Mouse (Mus musculus) CH12.LX (cell line): ENCODE data around the gene Trim71. TPM values are rescaled to one million over a fixed set of nuclear protein-coding genes. Genes with fewer than 3 reads are reported as not detected.

Experiments used
- DNase-seq: peaks from one replicate; pipeline ENCODE4 v3.0.0-alpha.2; 2013; ENCODE audit errors: extremely low read depth
- H3K27ac ChIP-seq: 2 replicates; pipeline ENCODE4 v1.5.1; 2012; ENCODE audit warnings: low read depth, mild to moderate bottlenecking, control low read depth, moderate library complexity; ENCODE audit not compliant: insufficient read depth
- H3K27me3 ChIP-seq: replicated peaks from 2 replicates; pipeline ENCODE3; 2012; ENCODE audit warnings: inconsistent platforms
- H3K36me3 ChIP-seq, 2 experiments: replicated peaks in 1 of 2; 2 replicates each; pipeline versions ENCODE3 to v1.6.1; 2012; ENCODE audit warnings: inconsistent platforms in 1 of 2, low read length in 1 of 2, mild to moderate bottlenecking in 1 of 2, mixed read lengths in 1 of 2, moderate library complexity in 1 of 2; ENCODE audit not compliant: control insufficient read depth in 1 of 2, insufficient read depth in 1 of 2
- H3K4me1 ChIP-seq, 2 experiments: 2 replicates each; pipeline ENCODE4 v1.6.1; 2012; ENCODE audit warnings: inconsistent platforms in 1 of 2, moderate library complexity in 1 of 2; ENCODE audit not compliant: insufficient read depth in 2 of 2, control insufficient read depth in 1 of 2
- H3K4me2 ChIP-seq: 2 replicates; pipeline ENCODE4 v1.6.1; 2012; ENCODE audit warnings: low read depth, mild to moderate bottlenecking, control low read depth; ENCODE audit not compliant: poor library complexity, insufficient read depth, severe bottlenecking
- H3K4me3 ChIP-seq, 3 experiments: fragments of 150-350 bp in 1 of 3; sonication (generic) in 1 of 3; replicated peaks in 1 of 3; 2 replicates each; pipeline versions ENCODE3 to v1.5.1; 2011 to 2012; ENCODE audit warnings: low read depth in 2 of 3, low read length in 2 of 3, mild to moderate bottlenecking in 2 of 3, moderate library complexity in 2 of 3, control low read depth in 1 of 3, improper control_type of control experiment in 1 of 3, inconsistent platforms in 1 of 3, mixed read lengths in 1 of 3; ENCODE audit not compliant: poor library complexity in 1 of 3
- H3K79me2 ChIP-seq: replicated peaks from 2 replicates; pipeline ENCODE4 v1.6.1; 2012; ENCODE audit warnings: mild to moderate bottlenecking, moderate library complexity; ENCODE audit not compliant: control insufficient read depth, poor library complexity, insufficient read depth, severe bottlenecking; ENCODE audit errors: extremely low read depth
- H3K9ac ChIP-seq: 2 replicates; pipeline ENCODE4 v1.6.1; 2012; ENCODE audit warnings: low read depth, mild to moderate bottlenecking, control low read depth, moderate library complexity; ENCODE audit not compliant: insufficient read depth
- H3K9me3 ChIP-seq: replicated peaks from 2 replicates; pipeline ENCODE3; 2012; ENCODE audit warnings: low read length, inconsistent platforms, mixed read lengths
- BHLHE40 ChIP-seq: IDR thresholded peaks from 2 replicates; pipeline ENCODE4 v1.6.1; 2011; ENCODE audit warnings: mild to moderate bottlenecking, low read depth, low read length, improper control_type of control experiment
- CHD1 ChIP-seq: IDR thresholded peaks from 2 replicates; pipeline ENCODE4 v1.6.1; 2012; ENCODE audit warnings: low read depth, low read length, improper control_type of control experiment, inconsistent platforms
- CHD2 ChIP-seq: IDR thresholded peaks from 2 replicates; pipeline ENCODE4 v1.6.1; 2011; ENCODE audit warnings: low read length, improper control_type of control experiment
- CTCF ChIP-seq, 2 experiments: IDR thresholded peaks in 1 of 2; conservative IDR thresholded peaks in 1 of 2; 2 replicates each; pipeline ENCODE4 v1.5.1; 2011 to 2012; ENCODE audit warnings: low read depth in 2 of 2, low read length in 2 of 2, improper control_type of control experiment in 1 of 2, inconsistent platforms in 1 of 2, mild to moderate bottlenecking in 1 of 2, moderate library complexity in 1 of 2
- ELF1 ChIP-seq: IDR thresholded peaks from 2 replicates; pipeline ENCODE4 v1.6.1; 2014; ENCODE audit warnings: low read depth, mild to moderate bottlenecking, inconsistent platforms, low read length, improper control_type of control experiment
- EP300 ChIP-seq: IDR thresholded peaks from 2 replicates; pipeline ENCODE4 v1.6.1; 2011; ENCODE audit warnings: low read length, improper control_type of control experiment
- ETS1 ChIP-seq: conservative IDR thresholded peaks from 2 replicates; pipeline ENCODE4 v1.6.1; 2012; ENCODE audit warnings: low read depth, mild to moderate bottlenecking, inconsistent platforms, low read length, improper control_type of control experiment, moderate library complexity
- GABPA ChIP-seq: IDR thresholded peaks from 2 replicates; pipeline ENCODE4 v1.6.1; 2012; ENCODE audit warnings: low read depth, low read length, improper control_type of control experiment, inconsistent platforms; ENCODE audit not compliant: insufficient replicate concordance
- HCFC1 ChIP-seq: IDR thresholded peaks from 2 replicates; pipeline ENCODE4 v1.6.1; 2012; ENCODE audit warnings: low read depth, mild to moderate bottlenecking, inconsistent platforms, low read length, improper control_type of control experiment
- JUN ChIP-seq: IDR thresholded peaks from 2 replicates; pipeline ENCODE4 v1.6.1; 2011; ENCODE audit warnings: low read depth, mild to moderate bottlenecking, low read length, improper control_type of control experiment, moderate library complexity; ENCODE audit not compliant: insufficient read depth
- KAT2A ChIP-seq: IDR thresholded peaks from 2 replicates; pipeline ENCODE4 v1.6.1; 2012; ENCODE audit warnings: low read length, improper control_type of control experiment, inconsistent platforms; ENCODE audit not compliant: insufficient replicate concordance
- MAFK ChIP-seq: IDR thresholded peaks from 2 replicates; pipeline ENCODE4 v1.6.1; 2011; ENCODE audit warnings: low read length, improper control_type of control experiment; ENCODE audit not compliant: insufficient replicate concordance
- MAX ChIP-seq: IDR thresholded peaks from 2 replicates; pipeline ENCODE4 v1.6.1; 2011; ENCODE audit warnings: low read length, improper control_type of control experiment
- MXI1 ChIP-seq: IDR thresholded peaks from 2 replicates; pipeline ENCODE4 v1.6.1; 2011; ENCODE audit warnings: mild to moderate bottlenecking, low read depth, low read length, improper control_type of control experiment
- NRF1 ChIP-seq: IDR thresholded peaks from 2 replicates; pipeline ENCODE4 v1.6.1; 2014; ENCODE audit warnings: low read depth, mild to moderate bottlenecking, inconsistent platforms, low read length, improper control_type of control experiment, moderate library complexity
- RCOR1 ChIP-seq: conservative IDR thresholded peaks from 2 replicates; pipeline ENCODE4 v1.6.1; 2012; ENCODE audit warnings: low read depth, mild to moderate bottlenecking, inconsistent platforms, low read length, improper control_type of control experiment
- SIN3A ChIP-seq: IDR thresholded peaks from 2 replicates; pipeline ENCODE4 v1.6.1; 2012; ENCODE audit warnings: low read length, improper control_type of control experiment, inconsistent platforms
- SMC3 ChIP-seq: IDR thresholded peaks from 2 replicates; pipeline ENCODE4 v1.6.1; 2011; ENCODE audit warnings: low read depth, low read length, improper control_type of control experiment
- TBP ChIP-seq: conservative IDR thresholded peaks from 2 replicates; pipeline ENCODE4 v1.6.1; 2011; ENCODE audit warnings: low read depth, low read length, improper control_type of control experiment
- TCF12 ChIP-seq: IDR thresholded peaks from 2 replicates; pipeline ENCODE4 v1.6.1; 2014; ENCODE audit warnings: low read depth, mild to moderate bottlenecking, inconsistent platforms, low read length, improper control_type of control experiment
- UBTF ChIP-seq: IDR thresholded peaks from 2 replicates; pipeline ENCODE4 v1.6.1; 2012; ENCODE audit warnings: low read depth, mild to moderate bottlenecking, inconsistent platforms, low read length, improper control_type of control experiment, moderate library complexity
- USF1 ChIP-seq: IDR thresholded peaks from 2 replicates; pipeline ENCODE4 v1.6.1; 2014; ENCODE audit warnings: low read depth, mild to moderate bottlenecking, inconsistent platforms, low read length, improper control_type of control experiment
- ZC3H11A ChIP-seq: IDR thresholded peaks from 2 replicates; pipeline ENCODE4 v1.6.1; 2012; ENCODE audit warnings: low read depth, mild to moderate bottlenecking, inconsistent platforms, low read length, improper control_type of control experiment
- ZKSCAN1 ChIP-seq: IDR thresholded peaks from 2 replicates; pipeline ENCODE4 v1.6.1; 2012; ENCODE audit warnings: low read depth, inconsistent platforms, low read length, improper control_type of control experiment, borderline replicate concordance
- ZMIZ1 ChIP-seq: IDR thresholded peaks from 2 replicates; pipeline ENCODE4 v1.6.1; 2012; ENCODE audit warnings: low read depth, mild to moderate bottlenecking, inconsistent platforms, low read length, improper control_type of control experiment
- ZNF384 ChIP-seq: IDR thresholded peaks from 2 replicates; pipeline ENCODE4 v1.6.1; 2012; ENCODE audit warnings: low read depth, low read length, improper control_type of control experiment, inconsistent platforms
- dilution Hi-C: fragments of 300-500 bp; cut with MboI; formaldehyde crosslinking; loops from 2 replicates; pipeline ENCODE4 v1.14.3; 2020; ENCODE audit warnings: low sequenced_read_pairs; ENCODE audit not compliant: extremely low pct_unique_long_range_greater_than_20kb, extremely low pct_ligation_motif_present
- in situ Hi-C: fragments of 300-500 bp; cut with MboI; formaldehyde crosslinking; loops from 3 replicates; pipeline ENCODE4 v1.14.3; 2019; ENCODE audit warnings: low sequenced_read_pairs, low pct_ligation_motif_present, low pct_unique_long_range_greater_than_20kb, mixed read lengths
- polyA plus RNA-seq: library from polyadenylated mRNA; unstranded; fragments of >175 nt; gene quantifications from 2 replicates; pipeline ENCODE4 v1.2.1, GENCODE M21; 2012; ENCODE audit warnings: low read depth; ENCODE audit not compliant: insufficient read length
- total RNA-seq, 2 experiments: library from RNA; depleted of rRNA; stranded (reverse); fragments of 300-350 nt in 1 of 2; fragments of >200 nt in 1 of 2; gene quantifications; 2 replicates each; pipeline ENCODE4 v1.2.3; 2012 to 2014

Trim71 gene
- total and polyA plus RNA-seq, 3 experiments, result under 0.01 TPM; not detected in 2

DNA sequence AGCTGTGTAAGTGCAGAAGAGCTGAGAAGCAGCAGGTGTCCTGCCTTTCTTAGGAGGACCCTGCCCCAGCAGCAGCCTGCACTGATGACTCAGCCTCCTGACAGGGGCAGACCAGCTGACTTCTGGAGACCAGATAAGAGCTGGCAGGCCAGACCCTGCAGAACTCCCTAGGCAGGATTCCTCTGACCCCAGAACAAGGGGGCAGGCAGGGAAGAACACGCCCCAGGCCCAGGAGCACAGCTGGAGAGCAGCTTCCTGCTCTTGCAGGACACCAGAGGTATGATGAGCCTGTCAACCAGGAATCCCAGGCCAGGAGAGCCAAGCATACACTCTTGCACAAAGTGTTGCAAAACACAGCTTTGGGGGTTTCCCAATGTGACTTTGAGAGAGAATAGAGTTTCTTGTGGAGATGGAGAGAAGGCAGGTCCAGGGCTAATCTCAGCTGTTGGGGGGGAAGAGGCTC is 22.9 kb downstream of the Trim71 start:
- Histone ChIP-seq H3K27me3 (no peaks in the 10 kb centered on the region), H3K4me2 (no peak overlapping the region), H3K4me1 (peaks cover 6 to 15% of the 10 kb centered on the region in 2 experiments), H3K36me3 (no peaks in the 10 kb centered on the region), H3K9me3 (no peaks in the 10 kb centered on the region), H3K79me2 (no peaks in the 10 kb centered on the region), H3K9ac (no peak overlapping the region)
- DNase-seq, result no peak
- in situ Hi-C loops, result no loop called here
- TF ChIP-seq TBP (no peak), ZKSCAN1 (no peak), HCFC1 (no peak), EP300 (no peak), CHD2 (no peak), RCOR1 (no peak), JUN (no peak), ELF1 (no peak), MAFK (no peak), TCF12 (no peak), KAT2A (no peak), SMC3 (no peak), ZMIZ1 (no peak), ZNF384 (no peak), ZC3H11A (no peak), MAX (no peak), GABPA (no peak), USF1 (no peak)
- TF ChIP-seq, all 38 proteins: peak for 0
- dilution Hi-C loops, result no loop called here
- Histone ChIP-seq H3K27ac (no peak overlapping the region), H3K4me3 (no peak overlapping the region)

DNA sequence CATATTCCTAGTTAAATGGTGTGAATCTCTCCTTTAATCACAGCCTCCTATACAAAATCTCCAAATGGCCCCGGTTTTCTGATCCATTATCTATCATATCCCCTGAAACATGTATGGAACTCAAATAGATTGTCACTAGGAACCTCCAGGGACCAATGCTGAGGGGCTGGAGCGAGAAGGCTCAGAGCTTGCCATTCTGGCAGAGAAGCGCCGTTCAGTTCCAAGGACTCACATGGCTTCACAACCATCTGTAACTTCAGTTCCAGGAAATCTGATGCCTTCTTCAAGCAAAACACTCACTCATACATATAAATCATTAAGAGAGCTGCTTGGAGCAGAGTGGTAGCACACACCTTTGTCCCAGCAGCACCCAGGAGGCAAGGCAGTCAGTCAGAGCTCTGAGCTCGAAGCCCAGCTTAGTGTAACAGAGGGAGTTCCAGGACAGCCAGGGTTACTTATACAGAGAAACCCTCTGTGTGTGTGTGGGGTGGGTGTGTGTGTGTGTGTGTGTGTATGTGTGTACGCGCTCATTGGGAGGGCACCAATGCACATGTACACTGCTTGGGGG is 25.1 kb downstream of the Trim71 start:
- H3K79me2 ChIP-seq, result no peaks in the 10 kb centered on the region
- H3K4me2 ChIP-seq, result no peak overlapping the region
- no peaks in the 10 kb centered on the region for H3K9me3 ChIP-seq
- dilution Hi-C loops, result no loop called here
- H3K9ac ChIP-seq, result no peak overlapping the region
- no peak overlapping the region for H3K27ac ChIP-seq
- no peak for DNase-seq
- peaks cover 6 to 15% of the 10 kb centered on the region in 2 experiments for H3K4me1 ChIP-seq
- TF ChIP-seq MXI1 (no peak), HCFC1 (no peak), GABPA (no peak), USF1 (no peak), CTCF (conservative IDR thresholded peaks at IDR 0.05 in 1 of 2, IDR thresholded peaks at IDR 0.05 in 1 of 2; ENCODE audit: low read depth in 2 of 2, low read length in 2 of 2) (no peak), UBTF (no peak), NRF1 (no peak), CHD1 (no peak), SIN3A (no peak), ELF1 (no peak), ETS1 (no peak), SMC3 (no peak), ZC3H11A (no peak), MAX (no peak), MAFK (no peak), EP300 (no peak), TCF12 (no peak), TBP (no peak), BHLHE40 (no peak)
- TF ChIP-seq, all 38 proteins: peak for 0
- in situ Hi-C loops, result no loop called here
- Histone ChIP-seq H3K27me3 (no peaks in the 10 kb centered on the region), H3K36me3 (no peaks in the 10 kb centered on the region), H3K4me3 (no peak overlapping the region)
